Mouse (Mus musculus) adrenal gland, postnatal 36 days (tissue): ENCODE measurements at regions not wholly inside any gene's neighbourhood (a gene's known extent, or its start where the extent isn't known, plus 50 kb on each side); places are given as distances from the start of the nearest gene placed in this dataset. TPM values are rescaled to one million over a fixed set of nuclear protein-coding genes. Genes with fewer than 3 reads are reported as not detected.

Source experiments
- DNase-seq, 2 experiments: peaks; one replicate each; pipeline ENCODE4 v3.0.0; 2021; ENCODE audit warnings: mixed read lengths in 1 of 2
- microRNA-seq: library from miRNA; unstranded; fragments of <30 nt; microRNA quantifications from one replicate; pipeline ENCODE4 v1.2.0, GENCODE M21; 2021

GRCm38 (mm10) chr4:67662122-67662521, 834.7 kb downstream of the Tlr4 start:
- no peak for DNase-seq

GRCm38 (mm10) chr4:67673961-67674360, 846.6 kb downstream of the Tlr4 start:
- DNase-seq, result no peak

- DNase-seq, result peak in 1 of 2 experiments; percentile 1
Observed at GRCm38 (mm10) chr4:67677589-67677988, 850.2 kb downstream of the Tlr4 start.

GRCm38 (mm10) chr4:67698438-67698837, 871.1 kb downstream of the Tlr4 start:
- no peak for DNase-seq

Small RNA genes lying in the stretch of these regions (microRNA-seq; reads per million reads assigned to microRNA genes)
- gene Gm44497, result not detected
